Mouse (Mus musculus) kidney, embryonic 16.5 days (tissue): ENCODE results near the gene Stk10. TPM values are rescaled to one million over a fixed set of nuclear protein-coding genes. Genes with fewer than 3 reads are reported as not detected.

ENCODE experiments used
- ATAC-seq: fragments of 200-750 bp; cut with Nextera tagmentation; 2 replicates; pipeline ENCODE4 v1.8.0; 2017; ENCODE audit warnings: moderate TSS enrichment; ENCODE audit not compliant: low FRiP score, low TSS enrichment
- H3K27ac ChIP-seq: fragments of 300-500 bp; sonication (generic); 2 replicates; pipeline ENCODE4 v1.5.1; 2014; ENCODE audit warnings: low read length
- H3K27me3 ChIP-seq: fragments of 300-500 bp; sonication (generic); 2 replicates; pipeline ENCODE4 v1.6.1; 2014; ENCODE audit warnings: low read length, control low read depth, mixed read lengths; ENCODE audit not compliant: insufficient read depth
- H3K36me3 ChIP-seq: fragments of 300-500 bp; sonication (generic); 2 replicates; pipeline ENCODE4 v1.6.1; 2014; ENCODE audit warnings: low read length, control low read depth, mixed read lengths; ENCODE audit not compliant: insufficient read depth
- H3K4me1 ChIP-seq: fragments of 300-500 bp; sonication (generic); 2 replicates; pipeline ENCODE4 v1.6.1; 2014; ENCODE audit warnings: low read length, control low read depth, mixed read lengths; ENCODE audit not compliant: insufficient read depth
- H3K4me2 ChIP-seq: fragments of 300-500 bp; sonication (generic); replicated peaks from 2 replicates; pipeline ENCODE4 v1.6.1; 2014; ENCODE audit warnings: low read depth, low read length
- H3K4me3 ChIP-seq: fragments of 300-500 bp; sonication (generic); 2 replicates; pipeline ENCODE4 v1.5.1; 2014; ENCODE audit warnings: mild to moderate bottlenecking, low read length
- H3K9ac ChIP-seq: fragments of 300-500 bp; sonication (generic); replicated peaks from 2 replicates; pipeline ENCODE4 v1.6.1; 2014; ENCODE audit warnings: low read length
- H3K9me3 ChIP-seq: fragments of 300-500 bp; sonication (generic); 2 replicates; pipeline ENCODE4 v1.6.1; 2016; ENCODE audit warnings: low read length, control low read depth
- WGBS: fragments of 180-500 bp; shearing (Covaris S2); extraction: QIAGEN DNeasy Blood & Tissue Kit; methylation state at CpG from one replicate; pipeline ENCODE4 v1.1.7; 2014; 5-methylcytosine and 5-hydroxymethylcytosine counted together
- polyA plus RNA-seq: library from polyadenylated mRNA; unstranded; fragments of >200 nt; fragmentation: Nextera tagmentation; extraction: Ambion mirVana; gene quantifications from 2 replicates; pipeline ENCODE4 v1.2.1, GENCODE M21; 2015

Gene Stk10
- polyA plus RNA-seq, 1 experiment from 2014 or later = 5.6 TPM

GRCm38 (mm10) chr11:32519354-32519753 is 13.8 kb upstream of the Stk10 start:
- no peak overlapping the region for H3K9ac ChIP-seq
- WGBS = 93% methylated on average over 1 of the region's 1 CpGs
- no peak overlapping the region for H3K4me3 ChIP-seq
- no peaks in the 10 kb centered on the region for H3K27me3 ChIP-seq
- peaks cover 22% of the 10 kb centered on the region for H3K36me3 ChIP-seq
- no peak overlapping the region for H3K27ac ChIP-seq
- H3K4me1 ChIP-seq = no peaks in the 10 kb centered on the region
- H3K4me2 ChIP-seq = no peak overlapping the region
- no peak for ATAC-seq
- H3K9me3 ChIP-seq = no peaks in the 10 kb centered on the region

GRCm38 (mm10) chr11:32521246-32521645 is 11.9 kb upstream of the Stk10 start:
- Histone ChIP-seq H3K36me3 (peaks cover 16% of the 10 kb centered on the region), H3K9me3 (no peaks in the 10 kb centered on the region), H3K4me2 (no peak overlapping the region), H3K9ac (no peak overlapping the region), H3K4me1 (no peaks in the 10 kb centered on the region), H3K27ac (no peak overlapping the region), H3K27me3 (no peaks in the 10 kb centered on the region), H3K4me3 (no peak overlapping the region)
- ATAC-seq = no peak
- WGBS = 66% methylated on average over 2 of the region's 2 CpGs

DNA sequence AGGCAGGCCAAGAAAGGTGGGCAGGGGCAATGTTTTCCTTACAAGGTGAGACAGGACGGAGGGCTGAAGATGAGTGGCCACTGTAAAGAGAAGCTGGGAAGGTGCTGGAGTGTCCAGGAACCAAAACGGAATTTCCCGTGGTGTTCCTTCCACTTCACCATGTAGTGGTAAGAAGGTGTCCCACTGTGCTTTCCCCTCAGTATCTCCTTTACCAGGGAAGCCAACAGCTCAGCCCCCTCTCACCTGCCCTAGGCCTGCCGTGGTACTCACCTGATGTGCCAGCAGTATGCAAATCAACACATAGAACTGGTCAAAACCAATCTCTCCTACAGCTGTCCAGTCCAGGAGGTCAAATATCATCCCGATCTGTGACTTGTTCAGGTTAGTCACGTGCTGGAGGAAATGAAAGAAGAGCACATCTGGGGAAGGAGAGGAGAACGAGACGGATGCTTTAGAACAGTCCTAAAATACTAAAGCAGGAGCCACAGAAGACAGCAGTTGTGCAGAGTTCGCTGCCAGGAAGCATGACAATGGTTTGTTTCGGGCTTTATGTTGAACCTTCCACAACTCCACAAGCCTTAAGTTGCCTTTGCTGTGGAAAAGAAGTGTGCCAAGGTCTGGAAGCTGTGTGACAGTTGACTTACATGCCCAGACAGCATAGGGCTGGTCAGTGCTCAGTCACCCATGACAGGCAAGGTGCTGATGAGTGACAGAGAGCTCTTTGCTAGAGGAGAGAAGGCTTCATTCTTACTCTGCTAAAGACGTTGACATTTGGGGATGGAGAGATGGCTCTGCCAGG is 8.8 kb upstream of the Stk10 start:
- Histone ChIP-seq H3K9ac (no peak overlapping the region), H3K36me3 (no peaks in the 10 kb centered on the region), H3K27me3 (no peaks in the 10 kb centered on the region), H3K27ac (no peak overlapping the region), H3K4me3 (no peak overlapping the region), H3K4me2 (no peak overlapping the region), H3K4me1 (no peaks in the 10 kb centered on the region), H3K9me3 (no peaks in the 10 kb centered on the region)
- ATAC-seq = no peak
- WGBS = 70% methylated on average over 11 of the region's 11 CpGs

- H3K4me3 ChIP-seq = no peak overlapping the region
- H3K36me3 ChIP-seq = no peaks in the 10 kb centered on the region
- H3K9ac ChIP-seq = no peak overlapping the region
- H3K4me2 ChIP-seq = no peak overlapping the region
- no peaks in the 10 kb centered on the region for H3K4me1 ChIP-seq
- no peaks in the 10 kb centered on the region for H3K27me3 ChIP-seq
- WGBS = 78% methylated on average over 4 of the region's 4 CpGs
- H3K27ac ChIP-seq = no peak overlapping the region
- no peaks in the 10 kb centered on the region for H3K9me3 ChIP-seq
- ATAC-seq = no peak
Observed at GRCm38 (mm10) chr11:32527006-32527405, 6.1 kb upstream of the Stk10 start.

- Histone ChIP-seq H3K4me2 (no peak overlapping the region), H3K27me3 (no peaks in the 10 kb centered on the region), H3K4me3 (no peak overlapping the region), H3K9ac (no peak overlapping the region), H3K9me3 (no peaks in the 10 kb centered on the region), H3K27ac (no peak overlapping the region), H3K36me3 (no peaks in the 10 kb centered on the region), H3K4me1 (peaks cover 12% of the 10 kb centered on the region)
- 85% methylated on average over 1 of the region's 1 CpGs for WGBS
- no peak for ATAC-seq
Observed at GRCm38 (mm10) chr11:32530151-32530550, 3.0 kb upstream of the Stk10 start.

DNA sequence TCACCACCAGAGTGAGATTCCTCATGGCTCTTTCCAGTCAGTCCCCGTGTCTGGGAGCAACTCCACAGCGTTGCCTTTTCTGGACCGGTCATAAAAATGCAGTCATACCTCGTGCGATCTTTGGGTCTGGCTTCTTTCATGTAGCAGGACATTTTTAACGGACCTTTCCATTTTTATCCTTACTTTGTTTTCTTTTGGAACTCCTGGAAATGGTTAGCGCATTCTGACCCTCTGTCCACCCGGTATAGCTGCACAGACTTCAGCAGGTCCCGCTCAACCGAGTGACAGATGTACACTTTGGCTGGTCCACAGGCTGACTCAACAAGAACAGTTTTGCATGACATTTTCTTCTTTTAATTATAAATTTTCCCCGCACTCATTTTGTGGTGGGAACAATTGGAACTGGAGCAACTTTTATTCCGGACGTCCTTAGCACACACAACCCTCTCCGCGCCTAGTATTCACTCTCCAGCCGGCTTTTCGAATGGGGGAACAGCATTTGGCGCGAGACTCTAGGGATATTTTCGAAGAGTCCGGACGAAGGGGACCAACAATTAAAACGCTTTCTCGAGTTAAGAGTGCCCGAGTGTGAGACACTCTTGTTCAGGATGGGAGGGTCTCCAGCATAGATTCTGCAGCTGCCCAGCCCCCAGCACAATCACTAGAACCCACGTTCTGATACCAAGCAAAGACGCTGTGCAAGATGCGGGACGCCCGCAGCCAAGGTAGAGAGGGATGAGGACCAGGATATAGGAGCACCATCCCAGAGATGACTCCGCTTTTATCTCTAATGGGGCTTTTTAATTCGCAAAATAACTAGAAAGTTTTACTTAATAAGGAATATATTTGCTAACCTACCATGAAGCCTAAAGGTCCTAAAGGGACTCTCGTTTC is 987 bp upstream of the Stk10 start, which contains the start of gene Efcab9:
Efcab9 (minus strand) TSS at position 211 of the 894 bp plus-strand sequence.
- Histone ChIP-seq H3K9me3 (no peaks in the 10 kb centered on the region), H3K4me1 (peaks cover 15% of the 10 kb centered on the region), H3K27ac (no peak within 1 kb of the TSS), H3K36me3 (no peaks in the 10 kb centered on the region), H3K9ac (peak within 1 kb of the TSS; percentile 78), H3K4me3 (peak within 1 kb of the TSS; percentile 69), H3K27me3 (no peaks in the 10 kb centered on the region), H3K4me2 (peak within 1 kb of the TSS; percentile 99)
- 0 out of 2 replicates have a peak, but pooled peaks have one; percentile 13 for ATAC-seq
- WGBS = 3% methylated on average over 33 of the region's 33 CpGs

DNA sequence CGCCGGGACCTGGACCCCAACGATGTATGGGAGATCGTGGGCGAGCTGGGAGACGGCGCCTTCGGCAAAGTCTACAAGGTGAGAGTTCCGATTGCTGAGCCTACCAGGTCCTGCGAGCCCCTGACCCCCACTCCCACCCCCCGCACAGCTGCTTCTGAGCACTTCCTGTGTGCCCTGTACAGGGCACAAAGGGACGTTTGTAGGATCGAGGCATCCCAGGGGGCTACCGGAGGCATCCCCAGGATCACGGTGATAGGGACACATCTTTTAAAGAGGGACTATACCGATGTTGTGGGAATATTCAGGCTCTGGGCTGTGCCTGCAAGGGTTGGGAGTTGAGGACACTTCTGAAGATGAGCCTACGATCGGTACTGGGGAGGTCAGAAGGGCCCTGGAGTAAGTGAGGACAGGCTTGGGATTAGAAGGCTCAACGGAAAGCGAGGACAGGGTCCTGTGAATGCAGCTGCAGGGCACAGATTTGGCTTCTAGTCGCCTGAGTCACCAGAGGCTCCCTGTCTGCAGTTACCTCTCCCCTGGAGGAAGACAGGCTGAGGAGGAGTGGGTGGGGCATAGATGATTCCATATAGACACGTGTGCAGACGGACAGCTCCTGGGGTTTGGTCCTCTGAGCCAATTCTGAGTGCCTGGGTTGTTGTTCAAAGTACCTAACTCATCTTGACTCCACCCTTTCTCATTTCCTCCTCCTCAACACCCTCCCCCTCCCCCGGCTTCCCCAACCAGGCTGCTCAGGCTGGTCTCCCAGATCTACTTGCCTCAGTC is 567 bp downstream of the Stk10 start:
- Histone ChIP-seq H3K9ac (peak overlapping the region; percentile 78), H3K4me1 (peaks cover 29% of the 10 kb centered on the region), H3K36me3 (no peaks in the 10 kb centered on the region), H3K27ac (peak overlapping the region; percentile 5; the same call in 1 of the 2 replicates), H3K4me2 (peak overlapping the region; percentile 99), H3K4me3 (peak overlapping the region; percentile 69), H3K27me3 (no peaks in the 10 kb centered on the region), H3K9me3 (no peaks in the 10 kb centered on the region)
- 1% methylated on average over 24 of the region's 24 CpGs for WGBS
- peak; percentile 28 for ATAC-seq

DNA sequence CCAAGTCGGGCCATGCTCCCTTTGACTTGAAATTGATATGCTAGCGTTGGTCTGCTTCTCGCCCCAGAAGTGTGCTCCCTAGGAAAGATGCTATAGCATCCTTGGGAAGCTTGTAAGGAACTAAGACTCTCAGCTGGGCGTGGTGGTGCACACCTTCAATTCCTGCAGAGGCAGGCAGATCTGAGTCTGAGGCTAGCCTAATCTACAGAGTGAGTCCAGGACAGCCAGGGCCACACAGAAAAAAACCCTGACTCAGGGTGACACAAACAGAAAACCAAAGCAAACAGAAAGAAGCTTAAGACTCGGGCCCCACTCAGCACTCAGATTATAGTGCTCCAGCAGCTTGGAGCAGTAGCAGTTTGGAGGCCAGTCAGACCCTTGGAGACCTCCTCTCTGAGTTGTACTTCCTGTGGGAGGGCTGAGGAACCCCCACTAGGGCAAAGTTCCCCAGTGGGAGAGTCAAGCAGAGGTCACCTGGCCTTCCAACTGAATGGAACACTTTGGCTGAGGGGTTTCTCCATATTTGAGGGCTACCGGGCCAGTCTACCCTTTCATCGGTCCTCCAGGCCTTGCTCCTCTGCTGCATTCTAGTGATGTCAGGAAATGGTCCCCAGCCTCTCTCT is 1.5 kb downstream of the Stk10 start:
- Histone ChIP-seq H3K27me3 (no peaks in the 10 kb centered on the region), H3K9me3 (no peaks in the 10 kb centered on the region), H3K4me3 (peak overlapping the region; percentile 69), H3K9ac (no peak overlapping the region; the same call in 1 of the 2 replicates), H3K4me2 (peak overlapping the region; percentile 99), H3K4me1 (peaks cover 38% of the 10 kb centered on the region), H3K36me3 (no peaks in the 10 kb centered on the region), H3K27ac (0 out of 2 replicates have a peak overlapping the region, but pooled peaks have one; percentile 7)
- no peak for ATAC-seq
- 51% methylated on average over 7 of the region's 7 CpGs for WGBS

DNA sequence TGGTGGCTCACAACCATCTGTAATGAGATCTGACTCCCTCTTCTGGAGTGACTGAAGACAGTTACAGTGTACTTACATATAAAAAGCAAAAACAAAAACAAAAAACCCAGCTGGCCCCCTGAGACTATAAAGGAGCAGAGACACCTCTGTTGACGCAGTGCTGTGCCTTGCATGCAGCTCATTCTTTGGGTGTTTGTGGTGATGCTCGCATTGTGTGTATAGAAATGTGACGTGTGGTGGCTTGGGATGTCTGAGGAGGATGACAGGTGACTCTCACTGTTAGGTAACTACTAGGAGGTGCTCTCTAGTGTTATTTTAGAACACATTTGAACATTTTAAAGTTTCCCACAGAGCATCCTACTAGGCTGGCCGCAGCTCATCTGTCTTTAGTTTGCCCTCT is 2.5 kb downstream of the Stk10 start:
- Histone ChIP-seq H3K27ac (no peak overlapping the region), H3K4me3 (no peak overlapping the region), H3K27me3 (no peaks in the 10 kb centered on the region), H3K4me1 (peaks cover 45% of the 10 kb centered on the region), H3K9ac (no peak overlapping the region), H3K4me2 (no peak overlapping the region), H3K9me3 (no peaks in the 10 kb centered on the region), H3K36me3 (no peaks in the 10 kb centered on the region)
- no peak for ATAC-seq
- 95% methylated on average over 4 of the region's 4 CpGs for WGBS
